Mouse (Mus musculus): ENCODE data around the gene Vmn2r75. TPM values are rescaled to one million over a fixed set of nuclear protein-coding genes. Genes with fewer than 3 reads are reported as not detected.
"Not testable (repeated sequence)": the region's sequence is repeated elsewhere in the genome, so short reads cannot be mapped to it uniquely, and the experiment has no call there.

Vmn2r75 gene
- total RNA-seq (2014; rRNA removed) = not detected in 2 replicates
- not detected in 2 replicates for polyA plus RNA-seq (2015; fragmentation: Nextera tagmentation; extraction: Ambion mirVana)

GRCm38 (mm10) chr7:86171678-86172077 lies at the start of gene Vmn2r75:
Gene Vmn2r75, minus strand, starts transcription at chr7:86171778.
- H3K27ac ChIP-seq (ENCODE audit: low read depth, low read length); H3K4me1 ChIP-seq (ENCODE audit: insufficient read depth, low read length); H3K9ac ChIP-seq (replicated peaks; ENCODE audit: low read length, poor library complexity, severe bottlenecking); DNase-seq (ENCODE audit: low spot score); H3K4me2 ChIP-seq (ENCODE audit: low read depth, low read length, poor library complexity, severe bottlenecking); H3K36me3 ChIP-seq (ENCODE audit: insufficient read depth, low read length); H3K9me3 ChIP-seq (ENCODE audit: low read length); ATAC-seq (ENCODE audit: low FRiP score); H3K27me3 ChIP-seq (ENCODE audit: insufficient read depth, low read length); H3K4me3 ChIP-seq (ENCODE audit: low read depth, low read length): not testable (repeated sequence)
- 53% methylated on average over 1 of the region's 1 CpGs for WGBS

- no peak overlapping the region for H3K4me3 ChIP-seq (ENCODE audit: low read depth, low read length)
- H3K9ac ChIP-seq (replicated peaks; ENCODE audit: low read length, poor library complexity, severe bottlenecking) = no peak overlapping the region
- DNase-seq (ENCODE audit: low spot score) (peak; percentile 15), ATAC-seq (ENCODE audit: low FRiP score) (no peak)
- no peaks in the 10 kb centered on the region for H3K4me1 ChIP-seq (ENCODE audit: insufficient read depth, low read length)
- H3K27ac ChIP-seq (ENCODE audit: low read depth, low read length) = no peak overlapping the region
- no peak overlapping the region for H3K4me2 ChIP-seq (ENCODE audit: low read depth, low read length, poor library complexity, severe bottlenecking)
- H3K9me3 ChIP-seq (ENCODE audit: low read length) = no peaks in the 10 kb centered on the region
- TF ChIP-seq CTCF (IDR thresholded peaks at IDR 0.05) = peak; percentile 56
- H3K27me3 ChIP-seq (ENCODE audit: insufficient read depth, low read length) = no peaks in the 10 kb centered on the region
- H3K36me3 ChIP-seq (ENCODE audit: insufficient read depth, low read length) = no peaks in the 10 kb centered on the region
Observed at GRCm38 (mm10) chr7:86211345-86211744, 39.8 kb upstream of the Vmn2r75 start.

Other genes starting within 250 kb of the Vmn2r75 start
- gene Vmn2r74, start 210.1 kb downstream of the Vmn2r75 start, total RNA-seq (2014; rRNA removed) = not detected in 2 replicates
- gene Vmn2r74, start 210.1 kb downstream of the Vmn2r75 start, polyA plus RNA-seq (2015; fragmentation: Nextera tagmentation; extraction: Ambion mirVana) = not detected in 2 replicates
- gene Vmn2r76, start 74.5 kb upstream of the Vmn2r75 start, total RNA-seq (2014; rRNA removed) = not detected in 2 replicates
- gene Vmn2r76, start 74.5 kb upstream of the Vmn2r75 start, polyA plus RNA-seq (2015; fragmentation: Nextera tagmentation; extraction: Ambion mirVana) = not detected in 2 replicates
- gene Olfr310, start 105.4 kb upstream of the Vmn2r75 start, total RNA-seq (2014; rRNA removed) = not detected in 2 replicates
- gene Olfr310, start 105.4 kb upstream of the Vmn2r75 start, polyA plus RNA-seq (2015; fragmentation: Nextera tagmentation; extraction: Ambion mirVana) = not detected in 2 replicates
- not detected in 2 replicates for gene Olfr309, start 141.9 kb upstream of the Vmn2r75 start, total RNA-seq (2014; rRNA removed)
- not detected in 2 replicates for gene Olfr309, start 141.9 kb upstream of the Vmn2r75 start, polyA plus RNA-seq (2015; fragmentation: Nextera tagmentation; extraction: Ambion mirVana)
- not detected in 2 replicates for gene Olfr308, start 153.9 kb upstream of the Vmn2r75 start, total RNA-seq (2014; rRNA removed)
- gene Olfr308, start 153.9 kb upstream of the Vmn2r75 start, polyA plus RNA-seq (2015; fragmentation: Nextera tagmentation; extraction: Ambion mirVana) = not detected in 2 replicates
- not detected in 2 replicates for gene Olfr307, start 165.8 kb upstream of the Vmn2r75 start, total RNA-seq (2014; rRNA removed)
- not detected in 2 replicates for gene Olfr307, start 165.8 kb upstream of the Vmn2r75 start, polyA plus RNA-seq (2015; fragmentation: Nextera tagmentation; extraction: Ambion mirVana)
- not detected in 2 replicates for gene Olfr305, start 195.2 kb upstream of the Vmn2r75 start, total RNA-seq (2014; rRNA removed)
- not detected in 2 replicates for gene Olfr305, start 195.2 kb upstream of the Vmn2r75 start, polyA plus RNA-seq (2015; fragmentation: Nextera tagmentation; extraction: Ambion mirVana)
- not detected in 2 replicates for gene Olfr304, start 214.9 kb upstream of the Vmn2r75 start, total RNA-seq (2014; rRNA removed)
- gene Olfr304, start 214.9 kb upstream of the Vmn2r75 start, polyA plus RNA-seq (2015; fragmentation: Nextera tagmentation; extraction: Ambion mirVana) = not detected in 2 replicates
- gene Olfr303, start 226.0 kb upstream of the Vmn2r75 start, total RNA-seq (2014; rRNA removed) = not detected in 2 replicates
- not detected in 2 replicates for gene Olfr303, start 226.0 kb upstream of the Vmn2r75 start, polyA plus RNA-seq (2015; fragmentation: Nextera tagmentation; extraction: Ambion mirVana)
- gene Olfr301, start 232.1 kb upstream of the Vmn2r75 start, total RNA-seq (2014; rRNA removed) = not detected in 2 replicates
- gene Olfr301, start 232.1 kb upstream of the Vmn2r75 start, polyA plus RNA-seq (2015; fragmentation: Nextera tagmentation; extraction: Ambion mirVana) = not detected in 2 replicates

Data from midbrain, postnatal 0 days (tissue).